Mouse (Mus musculus): ENCODE data around the gene Filip1l.

The Filip1l gene

GRCm38 (mm10) chr16:57525476-57525875 lies 172.6 kb downstream of the Filip1l start:
- no peak for DNase-seq (ENCODE audit: extremely low read depth, low read depth)

GRCm38 (mm10) chr16:57526893-57527292 lies 174.0 kb downstream of the Filip1l start:
- no peak for DNase-seq (ENCODE audit: extremely low read depth, low read depth)

GRCm38 (mm10) chr16:57528457-57528856 lies 175.6 kb downstream of the Filip1l start:
- no peak for DNase-seq (ENCODE audit: extremely low read depth, low read depth)

- DNase-seq (ENCODE audit: extremely low read depth, low read depth), result no peak
Observed at GRCm38 (mm10) chr16:57530547-57530946, 177.7 kb downstream of the Filip1l start.

GRCm38 (mm10) chr16:57532081-57532493 lies 179.2 kb downstream of the Filip1l start:
- DNase-seq (ENCODE audit: extremely low read depth, low read depth), result no peak

GRCm38 (mm10) chr16:57534365-57534764 lies 181.5 kb downstream of the Filip1l start:
- no peak for DNase-seq (ENCODE audit: extremely low read depth, low read depth)

GRCm38 (mm10) chr16:57534811-57535210 lies 181.9 kb downstream of the Filip1l start:
- no peak for DNase-seq (ENCODE audit: extremely low read depth, low read depth)

GRCm38 (mm10) chr16:57536511-57536910 lies 183.6 kb downstream of the Filip1l start:
- DNase-seq (ENCODE audit: extremely low read depth, low read depth), result no peak

- peak; percentile 15 for DNase-seq (ENCODE audit: extremely low read depth, low read depth)
Observed at GRCm38 (mm10) chr16:57543243-57543642, 190.3 kb downstream of the Filip1l start.

- DNase-seq (ENCODE audit: extremely low read depth, low read depth), result no peak
Observed at GRCm38 (mm10) chr16:57544441-57544840, 191.5 kb downstream of the Filip1l start.

- DNase-seq (ENCODE audit: extremely low read depth, low read depth), result no peak
Observed at GRCm38 (mm10) chr16:57546355-57546754, 193.5 kb downstream of the Filip1l start.

- no peak for DNase-seq (ENCODE audit: extremely low read depth, low read depth)
Observed at GRCm38 (mm10) chr16:57548608-57549007, 195.7 kb downstream of the Filip1l start.

- DNase-seq (ENCODE audit: extremely low read depth, low read depth), result peak; percentile 36
Observed at GRCm38 (mm10) chr16:57549061-57550037, 196.5 kb downstream of the Filip1l start.

GRCm38 (mm10) chr16:57550088-57550487 lies 197.2 kb downstream of the Filip1l start:
- DNase-seq (ENCODE audit: extremely low read depth, low read depth), result peak; percentile 39

GRCm38 (mm10) chr16:57550817-57551216 lies 197.9 kb downstream of the Filip1l start:
- DNase-seq (ENCODE audit: extremely low read depth, low read depth), result no peak

GRCm38 (mm10) chr16:57551617-57552016 lies 198.7 kb downstream of the Filip1l start:
- DNase-seq (ENCODE audit: extremely low read depth, low read depth), result no peak

- DNase-seq (ENCODE audit: extremely low read depth, low read depth), result no peak
Observed at GRCm38 (mm10) chr16:57552709-57553108, 199.8 kb downstream of the Filip1l start.

- DNase-seq (ENCODE audit: extremely low read depth, low read depth), result no peak
Observed at GRCm38 (mm10) chr16:57553235-57553634, 200.3 kb downstream of the Filip1l start.

GRCm38 (mm10) chr16:57554886-57555400 lies 202.1 kb downstream of the Filip1l start:
- no peak for DNase-seq (ENCODE audit: extremely low read depth, low read depth)

GRCm38 (mm10) chr16:57555667-57556066 lies 202.8 kb downstream of the Filip1l start:
- no peak for DNase-seq (ENCODE audit: extremely low read depth, low read depth)

- DNase-seq (ENCODE audit: extremely low read depth, low read depth), result no peak
Observed at GRCm38 (mm10) chr16:57556244-57556643, 203.4 kb downstream of the Filip1l start.

- no peak for DNase-seq (ENCODE audit: extremely low read depth, low read depth)
Observed at GRCm38 (mm10) chr16:57558258-57558657, 205.4 kb downstream of the Filip1l start.

GRCm38 (mm10) chr16:57560185-57560584 lies 207.3 kb downstream of the Filip1l start:
- DNase-seq (ENCODE audit: extremely low read depth, low read depth), result no peak

Measured in MEL-GATA-1-ER (cell line).